Mouse (Mus musculus): Measurements from ENCODE around the gene Sec13. TPM values are rescaled to one million over a fixed set of nuclear protein-coding genes. Genes with fewer than 3 reads are reported as not detected.

The Sec13 gene
- polyA plus RNA-seq, 1 experiment from 2014 or later = 231 TPM

- Histone ChIP-seq H3K9ac (replicated peaks; ENCODE audit: low read depth, low read length) (no peak overlapping the region), H3K27me3 (replicated peaks; ENCODE audit: control insufficient read depth, insufficient read depth, low read length) (no peaks in the 10 kb centered on the region), H3K9me3 (ENCODE audit: control insufficient read depth, low read length) (no peaks in the 10 kb centered on the region), H3K4me1 (replicated peaks; ENCODE audit: control insufficient read depth, insufficient read depth, low read length) (peaks cover 13% of the 10 kb centered on the region), H3K27ac (ENCODE audit: low read length) (no peak overlapping the region), H3K4me3 (replicated peaks; ENCODE audit: low read length) (no peak overlapping the region), H3K4me2 (ENCODE audit: low read length) (no peak overlapping the region), H3K36me3 (ENCODE audit: control insufficient read depth, insufficient read depth) (no peaks in the 10 kb centered on the region)
- ATAC-seq = no peak
- 95% methylated on average over 5 of the region's 5 CpGs for WGBS
Measured at GRCm38 (mm10) chr6:113693377-113693776, 47.2 kb downstream of the Sec13 start.

- Histone ChIP-seq H3K36me3 (ENCODE audit: control insufficient read depth, insufficient read depth) (no peaks in the 10 kb centered on the region), H3K4me1 (replicated peaks; ENCODE audit: control insufficient read depth, insufficient read depth, low read length) (peaks cover 6% of the 10 kb centered on the region), H3K9me3 (ENCODE audit: control insufficient read depth, low read length) (no peaks in the 10 kb centered on the region), H3K27me3 (replicated peaks; ENCODE audit: control insufficient read depth, insufficient read depth, low read length) (no peaks in the 10 kb centered on the region), H3K4me3 (replicated peaks; ENCODE audit: low read length) (no peak overlapping the region), H3K27ac (ENCODE audit: low read length) (no peak overlapping the region), H3K4me2 (ENCODE audit: low read length) (no peak overlapping the region), H3K9ac (replicated peaks; ENCODE audit: low read depth, low read length) (no peak overlapping the region)
- ATAC-seq = no peak
- 86% methylated on average over 5 of the region's 5 CpGs for WGBS
Measured at GRCm38 (mm10) chr6:113692661-113693133, 47.8 kb downstream of the Sec13 start.

DNA sequence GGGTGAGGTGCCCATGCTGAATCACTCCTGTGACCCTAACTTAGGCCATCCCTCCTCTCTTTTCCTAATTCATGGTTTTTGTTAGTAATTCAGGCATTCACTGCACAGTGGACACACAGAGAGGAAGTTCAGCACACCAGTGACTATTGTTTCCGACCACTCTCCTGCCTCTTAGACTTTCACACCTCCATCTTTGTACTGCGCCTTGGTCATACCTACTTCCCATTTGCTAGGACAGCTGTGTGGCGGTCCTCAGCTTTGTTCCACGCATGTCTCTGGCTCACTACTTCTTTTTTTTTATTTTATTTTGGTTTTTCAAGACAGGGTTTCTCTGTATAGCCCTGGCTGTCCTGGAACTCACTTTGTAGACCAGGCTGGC is 49.5 kb downstream of the Sec13 start:
- peaks cover 3% of the 10 kb centered on the region; the same call in 1 of the 2 replicates for H3K4me1 ChIP-seq (replicated peaks; ENCODE audit: control insufficient read depth, insufficient read depth, low read length)
- no peaks in the 10 kb centered on the region for H3K36me3 ChIP-seq (ENCODE audit: control insufficient read depth, insufficient read depth)
- no peak for ATAC-seq
- H3K9ac ChIP-seq (replicated peaks; ENCODE audit: low read depth, low read length) = no peak overlapping the region
- WGBS = 88% methylated on average over 4 of the region's 4 CpGs
- no peaks in the 10 kb centered on the region for H3K9me3 ChIP-seq (ENCODE audit: control insufficient read depth, low read length)
- no peak overlapping the region for H3K4me3 ChIP-seq (replicated peaks; ENCODE audit: low read length)
- H3K27me3 ChIP-seq (replicated peaks; ENCODE audit: control insufficient read depth, insufficient read depth, low read length) = no peaks in the 10 kb centered on the region
- no peak overlapping the region for H3K4me2 ChIP-seq (ENCODE audit: low read length)
- H3K27ac ChIP-seq (ENCODE audit: low read length) = no peak overlapping the region

DNA sequence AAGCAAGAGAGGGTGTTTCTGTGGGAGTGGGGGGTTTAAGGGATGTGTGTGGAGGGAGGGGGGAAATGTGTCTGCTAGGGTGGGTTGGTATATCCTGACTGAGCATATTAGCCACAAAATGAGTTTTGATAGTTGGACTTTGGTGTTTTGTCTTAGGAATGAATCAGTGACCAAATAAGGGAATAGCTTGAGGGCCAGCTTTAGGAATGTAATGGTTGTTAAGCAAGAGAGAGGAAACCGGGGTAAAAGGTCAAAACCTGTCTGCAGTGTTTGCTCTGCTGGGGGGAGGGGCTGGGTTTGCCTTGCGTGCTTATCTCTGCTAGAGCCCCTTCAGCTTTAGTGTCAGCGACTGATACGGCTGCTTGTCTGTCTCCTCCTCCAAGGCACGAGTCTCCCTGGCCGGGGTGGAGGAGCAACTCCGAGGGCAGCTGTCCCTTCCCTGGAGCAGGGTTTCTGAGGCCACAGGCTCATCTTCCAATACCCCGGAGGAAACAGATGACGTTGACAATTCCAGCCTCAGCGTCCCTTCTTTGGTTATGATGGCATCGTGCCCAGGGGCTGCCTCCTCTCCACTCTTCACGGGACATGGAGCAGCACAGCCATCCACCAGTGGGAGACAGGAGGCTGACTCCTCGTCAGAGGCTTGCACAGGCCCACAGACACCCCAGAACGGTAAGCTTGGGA is 50.0 kb downstream of the Sec13 start:
- ATAC-seq = no peak
- Histone ChIP-seq H3K27me3 (replicated peaks; ENCODE audit: control insufficient read depth, insufficient read depth, low read length) (no peaks in the 10 kb centered on the region), H3K36me3 (ENCODE audit: control insufficient read depth, insufficient read depth) (no peaks in the 10 kb centered on the region), H3K4me3 (replicated peaks; ENCODE audit: low read length) (no peak overlapping the region), H3K9me3 (ENCODE audit: control insufficient read depth, low read length) (no peaks in the 10 kb centered on the region), H3K9ac (replicated peaks; ENCODE audit: low read depth, low read length) (no peak overlapping the region), H3K4me2 (ENCODE audit: low read length) (no peak overlapping the region), H3K4me1 (replicated peaks; ENCODE audit: control insufficient read depth, insufficient read depth, low read length) (no peaks in the 10 kb centered on the region), H3K27ac (ENCODE audit: low read length) (no peak overlapping the region)
- WGBS = 17% methylated on average over 14 of the region's 14 CpGs

- Histone ChIP-seq H3K27me3 (replicated peaks; ENCODE audit: control insufficient read depth, insufficient read depth, low read length) (no peaks in the 10 kb centered on the region), H3K36me3 (ENCODE audit: control insufficient read depth, insufficient read depth) (no peaks in the 10 kb centered on the region), H3K4me1 (replicated peaks; ENCODE audit: control insufficient read depth, insufficient read depth, low read length) (no peaks in the 10 kb centered on the region), H3K4me2 (ENCODE audit: low read length) (no peak overlapping the region), H3K9ac (replicated peaks; ENCODE audit: low read depth, low read length) (no peak overlapping the region), H3K9me3 (ENCODE audit: control insufficient read depth, low read length) (no peaks in the 10 kb centered on the region), H3K27ac (ENCODE audit: low read length) (no peak overlapping the region), H3K4me3 (replicated peaks; ENCODE audit: low read length) (no peak overlapping the region)
- 43% methylated on average over 7 of the region's 7 CpGs for WGBS
- ATAC-seq = no peak
Measured at GRCm38 (mm10) chr6:113690008-113690399, 50.5 kb downstream of the Sec13 start.

GRCm38 (mm10) chr6:113686551-113687125 is 53.9 kb downstream of the Sec13 start:
- H3K36me3 ChIP-seq (ENCODE audit: control insufficient read depth, insufficient read depth) = no peaks in the 10 kb centered on the region
- no peak overlapping the region for H3K4me3 ChIP-seq (replicated peaks; ENCODE audit: low read length)
- 40% methylated on average over 8 of the region's 8 CpGs for WGBS
- no peaks in the 10 kb centered on the region for H3K27me3 ChIP-seq (replicated peaks; ENCODE audit: control insufficient read depth, insufficient read depth, low read length)
- ATAC-seq = no peak
- H3K27ac ChIP-seq (ENCODE audit: low read length) = no peak overlapping the region
- H3K4me2 ChIP-seq (ENCODE audit: low read length) = no peak overlapping the region
- no peak overlapping the region for H3K9ac ChIP-seq (replicated peaks; ENCODE audit: low read depth, low read length)
- H3K4me1 ChIP-seq (replicated peaks; ENCODE audit: control insufficient read depth, insufficient read depth, low read length) = no peaks in the 10 kb centered on the region
- H3K9me3 ChIP-seq (ENCODE audit: control insufficient read depth, low read length) = no peaks in the 10 kb centered on the region

DNA sequence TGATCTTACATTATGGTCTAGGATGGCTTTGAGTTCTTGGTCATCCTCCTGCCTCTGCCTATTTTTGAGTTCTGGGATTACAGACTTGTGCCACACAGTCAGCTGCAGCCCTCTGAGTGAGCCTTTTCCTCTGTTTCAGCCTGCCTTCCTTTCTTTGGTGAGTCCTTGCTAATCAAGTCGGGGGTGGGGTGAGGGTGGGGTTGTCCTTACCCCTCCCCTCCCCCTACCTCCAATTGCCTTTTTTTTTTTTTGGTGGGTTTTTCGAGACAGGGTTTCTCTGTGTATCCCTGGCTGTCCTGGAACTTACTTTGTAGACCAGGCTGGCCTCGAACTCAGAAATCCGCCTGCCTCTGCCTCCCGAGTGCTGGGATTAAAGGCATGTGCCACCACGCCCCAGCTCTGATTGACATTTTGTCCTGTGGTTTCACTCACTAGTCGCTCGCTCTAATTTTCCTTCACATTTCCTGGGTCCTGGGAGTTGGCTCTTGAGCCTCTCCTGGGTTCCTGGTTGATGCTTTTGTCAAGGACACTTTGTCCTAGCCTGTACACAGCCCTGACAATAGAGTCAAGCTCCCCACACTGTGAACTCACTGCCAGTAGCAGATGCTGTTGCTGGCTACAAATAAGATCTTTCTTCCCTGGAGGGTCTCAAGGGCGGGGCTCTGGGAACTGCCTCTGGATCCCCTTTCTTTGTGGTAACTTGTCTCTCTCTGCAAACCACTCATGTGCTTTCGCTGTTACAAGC is 57.3 kb downstream of the Sec13 start:
- H3K9ac ChIP-seq (replicated peaks; ENCODE audit: low read depth, low read length) = no peak overlapping the region
- no peaks in the 10 kb centered on the region for H3K9me3 ChIP-seq (ENCODE audit: control insufficient read depth, low read length)
- no peak overlapping the region for H3K27ac ChIP-seq (ENCODE audit: low read length)
- H3K4me1 ChIP-seq (replicated peaks; ENCODE audit: control insufficient read depth, insufficient read depth, low read length) = no peaks in the 10 kb centered on the region
- ATAC-seq = no peak
- no peaks in the 10 kb centered on the region for H3K36me3 ChIP-seq (ENCODE audit: control insufficient read depth, insufficient read depth)
- H3K27me3 ChIP-seq (replicated peaks; ENCODE audit: control insufficient read depth, insufficient read depth, low read length) = no peaks in the 10 kb centered on the region
- no peak overlapping the region for H3K4me2 ChIP-seq (ENCODE audit: low read length)
- H3K4me3 ChIP-seq (replicated peaks; ENCODE audit: low read length) = no peak overlapping the region
- WGBS = 86% methylated on average over 10 of the region's 10 CpGs

- no peaks in the 10 kb centered on the region for H3K27me3 ChIP-seq (replicated peaks; ENCODE audit: control insufficient read depth, insufficient read depth, low read length)
- H3K4me2 ChIP-seq (ENCODE audit: low read length) = no peak overlapping the region
- H3K9me3 ChIP-seq (ENCODE audit: control insufficient read depth, low read length) = no peaks in the 10 kb centered on the region
- no peaks in the 10 kb centered on the region for H3K36me3 ChIP-seq (ENCODE audit: control insufficient read depth, insufficient read depth)
- no peak overlapping the region for H3K27ac ChIP-seq (ENCODE audit: low read length)
- 30% methylated on average over 4 of the region's 4 CpGs for WGBS
- H3K9ac ChIP-seq (replicated peaks; ENCODE audit: low read depth, low read length) = no peak overlapping the region
- no peak overlapping the region for H3K4me3 ChIP-seq (replicated peaks; ENCODE audit: low read length)
- ATAC-seq = no peak
- H3K4me1 ChIP-seq (replicated peaks; ENCODE audit: control insufficient read depth, insufficient read depth, low read length) = no peaks in the 10 kb centered on the region
Measured at GRCm38 (mm10) chr6:113681271-113681670, 59.3 kb downstream of the Sec13 start.

DNA sequence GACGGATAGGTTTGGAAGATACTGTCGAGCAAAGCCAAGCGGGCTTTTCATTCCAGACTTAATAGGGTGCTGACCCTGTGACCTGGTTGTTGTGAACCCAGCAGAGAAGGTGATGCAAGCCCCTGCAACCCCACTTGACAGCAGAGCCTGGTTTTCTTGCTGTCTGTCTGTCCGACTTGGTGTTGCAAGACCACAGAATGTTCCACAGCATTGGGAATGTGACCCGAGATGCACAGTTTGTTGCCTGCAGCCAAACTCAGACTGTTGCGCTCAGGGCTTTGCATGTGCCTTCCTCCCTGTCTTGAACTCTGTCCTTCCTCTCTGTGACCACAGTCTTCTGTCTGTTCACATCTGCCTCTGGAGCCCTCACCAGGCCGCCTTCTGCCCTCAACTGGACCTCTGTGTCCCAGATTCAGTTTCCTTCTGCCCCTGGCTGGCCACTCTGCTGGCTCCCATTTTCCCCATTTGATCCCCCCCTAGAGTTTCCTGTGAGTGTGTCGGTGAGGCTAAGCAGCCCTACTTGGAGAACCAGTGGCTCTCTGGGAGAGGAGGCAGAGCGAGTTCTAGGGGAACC is 60.5 kb downstream of the Sec13 start:
- Histone ChIP-seq H3K4me2 (ENCODE audit: low read length) (no peak overlapping the region), H3K27me3 (replicated peaks; ENCODE audit: control insufficient read depth, insufficient read depth, low read length) (no peaks in the 10 kb centered on the region), H3K4me1 (replicated peaks; ENCODE audit: control insufficient read depth, insufficient read depth, low read length) (no peaks in the 10 kb centered on the region), H3K27ac (ENCODE audit: low read length) (no peak overlapping the region), H3K9me3 (ENCODE audit: control insufficient read depth, low read length) (no peaks in the 10 kb centered on the region), H3K4me3 (replicated peaks; ENCODE audit: low read length) (no peak overlapping the region), H3K36me3 (ENCODE audit: control insufficient read depth, insufficient read depth) (no peaks in the 10 kb centered on the region), H3K9ac (replicated peaks; ENCODE audit: low read depth, low read length) (no peak overlapping the region)
- no peak for ATAC-seq
- 91% methylated on average over 9 of the region's 9 CpGs for WGBS
